Mouse (Mus musculus) myocyte (in vitro differentiated cells): Measurements from ENCODE around the gene C77080. TPM values are rescaled to one million over a fixed set of nuclear protein-coding genes. Genes with fewer than 3 reads are reported as not detected.

Source experiments
- H3K27me3 ChIP-seq: one replicate; pipeline ENCODE4 v1.6.1; 2011; ENCODE audit not compliant: control insufficient read depth, insufficient read depth, insufficient read length
- H3K36me3 ChIP-seq: one replicate; pipeline ENCODE4 v1.6.1; 2011; ENCODE audit not compliant: control insufficient read depth, insufficient read depth
- H3K4me2 ChIP-seq: one replicate; pipeline ENCODE4 v1.6.1; 2011; ENCODE audit warnings: low read depth, control low read depth
- H3K4me3 ChIP-seq: one replicate; pipeline ENCODE4 v1.5.1; 2011; ENCODE audit warnings: mild to moderate bottlenecking, control low read depth, moderate library complexity
- H3K79me2 ChIP-seq: one replicate; pipeline ENCODE4 v1.6.1; 2011; ENCODE audit not compliant: control insufficient read depth, insufficient read depth
- H3ac ChIP-seq: one replicate; pipeline ENCODE4 v1.6.1; 2011; ENCODE audit not compliant: control insufficient read depth, insufficient read length
- CEBPB ChIP-seq: IDR thresholded peaks from 2 replicates; pipeline ENCODE4 v1.6.1; 2011; ENCODE audit warnings: mild to moderate bottlenecking, moderate library complexity; ENCODE audit not compliant: poor library complexity, insufficient read depth, severe bottlenecking
- E2F4 ChIP-seq: IDR thresholded peaks from one replicate; pipeline ENCODE4 v1.6.1; 2011; ENCODE audit warnings: mild to moderate bottlenecking, control low read depth, moderate library complexity; ENCODE audit not compliant: insufficient read depth
- MAX ChIP-seq: IDR thresholded peaks from one replicate; pipeline ENCODE4 v1.6.1; 2011; ENCODE audit warnings: low read depth, mild to moderate bottlenecking, control low read depth
- MYOD1 ChIP-seq, 3 experiments: IDR thresholded peaks; one replicate each; pipeline ENCODE4 v1.6.1; 2011; ENCODE audit warnings: control low read depth in 2 of 3, low read depth in 2 of 3, mild to moderate bottlenecking in 2 of 3, moderate library complexity in 1 of 3; ENCODE audit not compliant: insufficient read length in 2 of 3, control insufficient read depth in 1 of 3
- MYOG ChIP-seq, 3 experiments: IDR thresholded peaks; one replicate each; pipeline ENCODE4 v1.6.1; 2011; ENCODE audit warnings: control low read depth in 2 of 3, low read depth in 2 of 3, mild to moderate bottlenecking in 2 of 3; ENCODE audit not compliant: insufficient read length in 2 of 3, control insufficient read depth in 1 of 3, insufficient read depth in 1 of 3
- POLR2A ChIP-seq: IDR thresholded peaks from one replicate; pipeline ENCODE4 v1.6.1; 2011; ENCODE audit warnings: low read depth, mild to moderate bottlenecking, control low read depth, moderate library complexity; ENCODE audit not compliant: insufficient read length
- POLR2AphosphoS2 ChIP-seq: IDR thresholded peaks from one replicate; pipeline ENCODE4 v1.6.1; 2011; ENCODE audit warnings: low read depth, control low read depth; ENCODE audit not compliant: insufficient read length
- REST ChIP-seq: IDR thresholded peaks from one replicate; pipeline ENCODE4 v1.6.1; 2011; ENCODE audit warnings: mild to moderate bottlenecking, control low read depth, moderate library complexity; ENCODE audit not compliant: insufficient read depth, insufficient read length
- SRF ChIP-seq: IDR thresholded peaks from one replicate; pipeline ENCODE4 v1.6.1; 2011; ENCODE audit warnings: low read depth; ENCODE audit not compliant: control insufficient read depth, insufficient read length
- TCF12 ChIP-seq: IDR thresholded peaks from one replicate; pipeline ENCODE4 v1.6.1; 2011; ENCODE audit warnings: mild to moderate bottlenecking, control low read depth; ENCODE audit not compliant: poor library complexity, insufficient read depth, severe bottlenecking
- TCF3 ChIP-seq: IDR thresholded peaks from one replicate; pipeline ENCODE4 v1.6.1; 2011; ENCODE audit warnings: low read depth, control low read depth; ENCODE audit not compliant: insufficient read length
- USF1 ChIP-seq: IDR thresholded peaks from one replicate; pipeline ENCODE4 v1.6.1; 2011; ENCODE audit warnings: low read depth, mild to moderate bottlenecking, control low read depth, moderate library complexity
- polyA plus RNA-seq: library from polyadenylated mRNA; unstranded; fragments of >200 nt; fragmentation: generic; extraction: Trizol; gene quantifications from one replicate; pipeline ENCODE4 v1.2.1, GENCODE M21; 2012; ENCODE audit warnings: missing spikeins

The C77080 gene
- polyA plus RNA-seq, 1 experiment: 25.4 TPM

GRCm38 (mm10) chr4:129179560-129179959 lies 81.6 kb downstream of the C77080 start:
- H3K27me3 ChIP-seq: no peaks in the 10 kb centered on the region
- H3ac ChIP-seq: no peak overlapping the region
- no peak overlapping the region for H3K4me3 ChIP-seq
- peaks cover 7% of the 10 kb centered on the region for H3K79me2 ChIP-seq
- H3K36me3 ChIP-seq: peaks cover 53% of the 10 kb centered on the region
- H3K4me2 ChIP-seq: no peak overlapping the region
- no peak for TF ChIP-seq TCF3
- TF ChIP-seq REST: no peak
- no peak for TF ChIP-seq POLR2AphosphoS2
- no peak for TF ChIP-seq USF1
- no peak for TF ChIP-seq MYOD1 (IDR thresholded peaks at IDR 0.05; ENCODE audit: control insufficient read depth in 1 of 3, insufficient read length in 2 of 3, low read depth in 2 of 3)
- TF ChIP-seq SRF: no peak
- no peak for TF ChIP-seq TCF12
- TF ChIP-seq E2F4: no peak
- no peak for TF ChIP-seq MYOG (IDR thresholded peaks at IDR 0.05; ENCODE audit: control insufficient read depth in 1 of 3, insufficient read depth in 1 of 3, insufficient read length in 2 of 3, low read depth in 2 of 3)
- no peak for TF ChIP-seq CEBPB
- no peak for TF ChIP-seq MAX
- TF ChIP-seq POLR2A: no peak

GRCm38 (mm10) chr4:129172529-129172928 lies 88.7 kb downstream of the C77080 start:
- Histone ChIP-seq H3K79me2 (no peaks in the 10 kb centered on the region), H3K4me2 (no peak overlapping the region), H3K4me3 (no peak overlapping the region), H3ac (no peak overlapping the region), H3K27me3 (no peaks in the 10 kb centered on the region), H3K36me3 (peaks cover 62% of the 10 kb centered on the region)
- TF ChIP-seq REST: no peak
- TF ChIP-seq E2F4: no peak
- no peak for TF ChIP-seq USF1
- no peak for TF ChIP-seq POLR2AphosphoS2
- no peak for TF ChIP-seq CEBPB
- TF ChIP-seq SRF: no peak
- no peak for TF ChIP-seq MYOG (IDR thresholded peaks at IDR 0.05; ENCODE audit: control insufficient read depth in 1 of 3, insufficient read depth in 1 of 3, insufficient read length in 2 of 3, low read depth in 2 of 3)
- no peak for TF ChIP-seq MAX
- no peak for TF ChIP-seq TCF12
- TF ChIP-seq POLR2A: no peak
- TF ChIP-seq MYOD1 (IDR thresholded peaks at IDR 0.05; ENCODE audit: control insufficient read depth in 1 of 3, insufficient read length in 2 of 3, low read depth in 2 of 3): no peak

Other genes starting within 250 kb of the C77080 start
- 49.3 TPM for gene Rnf19b, start 203.1 kb downstream of the C77080 start, polyA plus RNA-seq
- 0.41 TPM for gene Tmem54, start 155.9 kb downstream of the C77080 start, polyA plus RNA-seq
- 0.12 TPM for gene Hpca, start 139.4 kb downstream of the C77080 start, polyA plus RNA-seq
- 41.3 TPM for gene Fndc5, start 124.4 kb downstream of the C77080 start, polyA plus RNA-seq
- gene S100pbp, start 71.7 kb downstream of the C77080 start, polyA plus RNA-seq: 7.8 TPM
- 183 TPM for gene Yars, start 71.6 kb downstream of the C77080 start, polyA plus RNA-seq
- 51.1 TPM for gene Sync, start 26.2 kb upstream of the C77080 start, polyA plus RNA-seq
- gene Rbbp4, start 74.0 kb upstream of the C77080 start, polyA plus RNA-seq: 137 TPM
- gene Zbtb8os, start 74.3 kb upstream of the C77080 start, polyA plus RNA-seq: 34.5 TPM
- 5.8 TPM for gene Zbtb8a, start 116.7 kb upstream of the C77080 start, polyA plus RNA-seq
- 0.04 TPM for gene Zbtb8b, start 179.4 kb upstream of the C77080 start, polyA plus RNA-seq
- gene Bsdc1, start 200.2 kb upstream of the C77080 start, polyA plus RNA-seq: 22.9 TPM
- not detected for gene Tssk3, start 229.6 kb upstream of the C77080 start, polyA plus RNA-seq
- gene Fam229a, start 229.8 kb upstream of the C77080 start, polyA plus RNA-seq: 0.10 TPM